Mouse (Mus musculus): ENCODE results near the gene Olfr951.

Gene Olfr951

GRCm38 (mm10) chr9:39387110-39387509 is at the start of gene Olfr951:
TSS of gene Olfr951 (plus strand) at chr9:39387410.
- no peak for DNase-seq

GRCm38 (mm10) chr9:39427048-39427447 is 39.8 kb downstream of the Olfr951 start, which contains the start of gene Olfr952:
TSS of gene Olfr952 (minus strand) at chr9:39427148.
- no peak for DNase-seq
